Mouse (Mus musculus): ENCODE measurements at regions not wholly inside any gene's neighbourhood (a gene's known extent, or its start where the extent isn't known, plus 50 kb on each side); places are given as distances from the start of the nearest gene placed in this dataset.
A peak's percentile ranks its signal among the peaks of the same experiment; 100 is the strongest.
"Not testable (repeated sequence)": the region's sequence is repeated elsewhere in the genome, so short reads cannot be mapped to it uniquely, and the experiment has no call there.

DNA sequence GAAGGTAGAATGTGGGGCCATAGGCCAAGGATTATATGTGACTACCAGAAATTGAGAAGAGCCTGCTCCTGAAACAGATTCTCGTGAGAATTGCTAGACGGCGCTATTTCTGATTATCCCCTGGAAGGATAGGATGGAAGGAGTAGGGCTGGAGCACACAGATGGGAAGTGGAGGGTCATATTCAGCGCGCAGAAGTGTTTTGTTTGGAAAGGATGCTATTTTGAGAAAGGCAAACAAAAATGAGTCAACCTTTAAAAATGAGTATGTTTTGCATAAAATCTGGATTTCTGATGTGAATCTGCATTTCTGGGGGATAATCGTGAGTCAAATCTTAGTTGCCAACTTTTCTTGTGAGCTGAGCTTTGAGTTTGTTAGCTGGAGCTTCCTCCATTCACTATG, 58.1 kb upstream of the Fshb start:
- DNase-seq (ENCODE audit: low spot score in 2 of 2) = no peak

DNA sequence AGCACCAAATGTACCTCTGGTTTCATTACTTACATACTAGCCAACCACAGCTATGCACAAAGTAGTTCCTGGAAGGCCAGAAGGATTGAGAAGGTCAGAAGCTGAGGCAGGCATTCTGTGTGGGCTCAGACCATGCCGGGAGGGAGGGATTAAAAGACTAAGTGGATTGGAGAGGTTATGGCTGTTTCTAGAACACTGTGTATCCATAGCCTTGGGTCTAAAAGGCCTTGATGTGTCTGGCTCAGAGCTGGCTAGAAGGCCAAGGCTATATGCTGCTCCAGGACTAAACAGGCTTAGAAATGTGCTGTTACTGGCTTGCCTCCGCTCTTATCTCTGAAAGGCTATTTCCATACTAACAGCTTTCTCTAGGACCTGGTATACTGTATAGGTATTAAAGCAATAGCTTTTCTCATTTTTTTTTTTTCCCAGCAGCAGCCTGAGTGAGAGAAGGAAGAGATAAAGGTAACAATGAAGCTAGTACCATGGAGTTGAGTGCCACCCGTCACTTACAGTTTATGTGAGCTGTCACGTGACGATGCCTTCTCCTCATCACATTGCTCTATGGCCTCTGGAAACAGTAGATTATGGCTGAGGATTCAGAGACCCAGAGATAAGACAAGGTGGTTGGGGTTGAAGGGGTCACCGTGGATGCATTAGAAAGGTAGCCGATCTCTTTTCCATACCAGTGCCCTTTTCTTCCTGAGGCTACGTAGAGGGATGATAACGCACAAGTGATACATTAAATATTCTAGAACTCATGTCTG, 59.4 kb upstream of the Fshb start:
- DNase-seq (ENCODE audit: low spot score in 2 of 2) = peak in 1 of 2 experiments; percentile 4

DNA sequence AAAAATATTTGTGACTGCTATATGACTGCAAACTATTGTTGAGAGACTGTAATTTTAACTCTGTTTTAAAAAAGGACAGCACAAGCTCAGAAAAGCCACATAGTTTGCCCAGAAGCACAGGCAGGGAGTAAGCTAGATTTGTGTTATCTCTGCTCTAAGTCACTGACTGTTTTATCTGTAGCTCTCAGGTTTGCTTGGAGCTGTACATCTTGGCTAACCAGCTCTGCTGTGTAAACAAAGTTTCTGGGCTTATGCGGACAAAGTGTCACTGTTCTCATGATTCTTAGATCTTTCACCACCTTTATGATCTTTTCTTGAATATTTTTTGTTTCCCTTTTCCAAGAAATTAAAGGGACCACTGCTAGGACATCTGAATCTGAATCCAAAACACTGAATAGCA, 60.2 kb upstream of the Fshb start:
- DNase-seq (ENCODE audit: low spot score in 2 of 2) = no peak

DNA sequence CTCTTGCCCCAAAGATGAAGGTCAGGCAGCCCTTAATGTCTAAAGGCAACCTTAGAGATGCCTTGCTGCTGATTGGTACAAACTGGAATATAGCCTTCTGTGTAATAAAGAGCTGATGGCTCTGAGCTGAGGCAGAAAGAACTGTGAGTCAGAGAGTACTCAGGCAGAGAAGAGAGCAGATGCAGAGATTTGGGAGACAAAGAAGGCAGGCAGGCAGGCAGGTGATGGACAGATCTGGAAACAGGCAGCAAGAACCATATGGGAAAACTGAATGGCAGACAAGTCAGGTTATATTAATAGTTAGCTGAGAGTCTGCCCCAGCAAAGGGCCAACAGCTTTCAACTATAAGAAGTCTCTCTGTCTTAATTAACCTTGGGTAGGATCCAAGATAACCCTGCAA, 73.7 kb upstream of the Fshb start:
- DNase-seq (ENCODE audit: low spot score in 2 of 2) = no peak

DNA sequence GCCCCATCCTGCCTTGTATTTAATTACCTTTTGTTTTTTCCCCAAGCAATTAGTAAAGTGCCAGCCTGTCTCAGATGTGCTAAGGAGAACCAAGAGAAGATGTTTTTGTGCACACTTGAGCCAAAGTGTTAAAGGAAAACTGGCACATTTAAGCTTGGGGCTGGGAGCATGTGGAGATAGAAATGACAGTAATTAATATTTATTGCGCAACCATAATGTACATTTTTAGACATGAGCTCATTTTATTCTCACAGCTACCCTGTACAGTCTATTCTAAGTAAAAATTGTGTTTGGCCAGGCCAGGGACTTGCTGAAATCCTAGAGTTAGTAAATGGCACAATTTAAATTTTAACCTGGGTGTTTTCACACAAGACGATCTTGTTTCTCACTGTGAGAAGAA, 89.9 kb upstream of the Fshb start:
- no peak for DNase-seq (ENCODE audit: low spot score in 2 of 2)

- DNase-seq (ENCODE audit: low spot score in 2 of 2) = no peak
Observed at GRCm38 (mm10) chr2:107149851-107150250, 90.4 kb upstream of the Fshb start.

GRCm38 (mm10) chr2:107150373-107150772, 90.9 kb upstream of the Fshb start:
- DNase-seq (ENCODE audit: low spot score in 2 of 2) = no peak

GRCm38 (mm10) chr2:107151878-107152277, 92.4 kb upstream of the Fshb start:
- DNase-seq (ENCODE audit: low spot score in 2 of 2) = no peak

GRCm38 (mm10) chr2:107158836-107159402, 99.5 kb upstream of the Fshb start:
- DNase-seq (ENCODE audit: low spot score in 2 of 2) = not testable (repeated sequence)

DNA sequence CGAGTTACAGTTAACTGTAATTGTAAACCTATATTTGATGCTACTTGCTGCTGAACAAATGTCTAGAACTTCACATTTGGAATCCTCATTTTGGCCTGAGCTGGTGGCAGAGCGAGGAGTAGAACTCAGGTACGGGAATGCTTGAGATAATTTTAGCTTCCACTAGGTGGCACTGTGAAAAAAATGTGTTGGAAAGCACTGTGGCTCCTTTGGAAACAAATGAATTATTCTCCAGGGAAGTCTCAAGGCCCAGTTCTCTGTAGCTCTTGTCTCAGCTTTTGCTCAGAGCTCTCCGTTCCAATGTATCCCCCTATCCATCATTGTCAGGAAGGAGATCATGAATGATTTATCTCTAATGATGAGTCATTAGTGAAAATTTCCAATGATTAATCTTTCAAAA, 114.7 kb upstream of the Kcna4 start:
- no peak for DNase-seq (ENCODE audit: low spot score in 2 of 2)

DNA sequence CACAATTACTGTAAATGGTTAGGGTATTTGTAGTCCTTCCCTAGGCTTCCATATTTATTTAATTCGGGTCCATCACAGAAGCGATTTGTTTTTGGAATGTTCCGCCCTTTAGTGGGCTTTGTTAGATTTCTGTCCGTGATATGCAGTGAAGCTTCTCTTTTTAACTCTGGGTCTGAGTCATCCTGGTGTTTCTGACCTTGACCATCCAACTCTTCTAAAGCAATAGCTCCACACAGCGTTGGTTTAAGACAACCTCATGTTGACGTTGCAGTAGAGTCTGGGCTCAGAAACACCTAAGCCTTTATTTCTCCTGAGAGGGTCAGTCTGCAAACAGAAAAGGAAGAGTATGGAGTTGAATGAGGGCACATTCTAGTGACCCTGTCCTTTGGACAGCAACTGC, 107.4 kb upstream of the Kcna4 start:
- no peak for DNase-seq (ENCODE audit: low spot score in 2 of 2)

DNA sequence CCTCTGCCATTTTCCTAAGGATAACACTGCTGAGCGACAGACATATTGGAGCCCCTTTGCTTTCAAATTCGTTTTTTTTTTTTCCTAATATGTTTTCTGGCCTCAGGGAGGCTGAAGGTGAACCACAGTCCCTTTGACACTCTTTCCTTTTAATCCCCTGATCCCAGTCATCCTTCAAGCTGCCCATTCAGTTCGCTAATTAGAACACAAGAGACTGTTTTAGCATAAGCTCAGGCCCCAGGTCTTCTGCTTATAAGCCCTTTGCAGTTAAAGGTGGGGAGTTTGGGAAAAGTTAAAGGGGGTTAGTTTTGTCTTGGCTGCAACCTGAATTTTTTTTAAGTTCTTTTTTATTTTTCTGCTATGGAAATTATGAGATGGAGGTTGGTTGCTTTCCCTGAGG, 105.6 kb upstream of the Kcna4 start:
- DNase-seq (ENCODE audit: low spot score in 2 of 2) = no peak

DNA sequence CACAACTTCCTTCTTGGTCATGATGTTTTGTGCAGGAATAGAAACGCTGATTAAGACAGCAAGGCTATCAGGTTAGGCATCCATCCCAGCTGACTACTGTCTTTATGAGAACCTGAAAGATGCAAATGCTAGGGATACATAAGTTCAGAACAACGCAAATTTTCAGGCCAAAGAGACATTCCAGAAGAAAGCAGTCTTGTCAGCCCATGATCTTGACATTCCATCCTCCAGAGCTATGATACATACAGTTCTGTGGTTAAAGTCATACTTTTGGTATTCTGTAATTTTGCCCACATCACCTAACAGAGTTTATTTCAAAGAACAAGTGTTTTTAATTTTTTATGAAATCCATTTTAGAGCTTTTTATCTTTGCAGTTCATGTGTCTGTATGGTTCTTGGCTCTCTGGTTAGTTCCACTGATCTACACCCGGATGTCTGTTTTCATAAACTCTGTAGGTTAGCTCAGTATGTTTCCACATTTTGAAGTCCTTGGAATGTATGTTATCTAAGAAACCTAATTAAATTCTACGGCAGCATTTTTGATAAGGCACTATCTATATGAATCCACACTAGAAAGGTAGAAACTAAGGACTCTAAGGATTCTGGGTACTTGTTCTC, 88.5 kb upstream of the Kcna4 start:
- DNase-seq (ENCODE audit: low spot score in 2 of 2) = no peak

- no peak for DNase-seq (ENCODE audit: low spot score in 2 of 2)
Observed at GRCm38 (mm10) chr2:107202474-107202858, 88.0 kb upstream of the Kcna4 start.

- no peak for DNase-seq (ENCODE audit: low spot score in 2 of 2)
Observed at GRCm38 (mm10) chr2:107221544-107221943, 68.9 kb upstream of the Kcna4 start.

DNA sequence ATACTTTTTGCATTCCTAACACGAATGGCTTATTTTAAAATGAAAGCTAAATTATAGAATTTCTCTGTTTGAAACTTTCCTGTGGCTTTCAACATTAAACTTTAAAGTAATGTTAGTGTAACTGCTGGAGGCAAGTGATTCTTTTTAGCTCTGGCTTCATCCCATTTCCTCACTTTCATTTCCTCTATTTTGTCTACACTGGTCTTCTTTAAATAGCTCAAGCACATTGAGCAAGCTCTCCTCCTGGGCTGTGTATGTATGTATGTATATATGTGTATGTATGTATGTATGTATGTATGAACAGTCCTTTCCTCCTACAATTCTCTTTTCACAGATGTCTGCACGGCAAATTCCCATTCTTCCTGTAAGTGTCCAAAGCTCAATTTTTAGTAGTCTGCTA, 65.8 kb upstream of the Kcna4 start:
- no peak for DNase-seq (ENCODE audit: low spot score in 2 of 2)

DNA sequence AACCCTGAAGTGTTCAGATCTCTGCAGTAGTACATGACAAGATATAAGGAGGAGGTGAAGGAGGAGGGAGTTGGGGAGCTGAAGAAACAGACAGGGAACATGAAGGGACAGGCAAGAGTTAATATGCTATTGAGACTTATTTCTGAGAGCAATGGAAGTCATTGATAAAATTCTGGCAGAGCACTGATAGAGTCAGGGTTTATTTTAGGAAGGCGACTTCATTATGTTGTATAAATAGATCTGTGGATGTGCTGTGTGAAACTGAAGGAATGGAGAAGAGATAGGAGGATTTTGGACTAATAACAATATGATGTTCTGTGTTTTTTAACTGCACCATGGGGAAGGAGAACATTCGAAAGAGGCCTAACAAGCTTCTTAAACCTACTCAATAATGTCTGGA, 63.0 kb upstream of the Kcna4 start:
- DNase-seq (ENCODE audit: low spot score in 2 of 2) = no peak

DNA sequence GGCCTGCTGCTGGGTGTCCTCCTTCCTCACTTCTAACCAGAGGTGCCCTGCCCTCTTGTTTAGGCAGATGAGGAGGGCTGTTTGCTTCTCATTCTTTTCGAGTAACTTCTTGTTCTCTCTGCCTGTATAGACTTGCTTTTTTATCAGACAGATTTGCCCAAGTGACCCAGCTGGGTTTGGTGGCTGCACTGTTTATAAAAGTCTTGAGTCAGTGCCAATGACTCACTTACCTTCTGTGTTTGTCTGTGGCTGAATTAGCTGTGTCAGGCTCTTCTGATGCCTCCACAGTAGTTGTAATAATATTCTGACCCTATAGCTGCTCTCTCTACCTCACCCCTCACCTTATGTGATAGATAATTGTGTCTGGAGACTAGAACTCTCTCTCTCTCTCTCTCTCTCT, 62.2 kb upstream of the Kcna4 start:
- no peak for DNase-seq (ENCODE audit: low spot score in 2 of 2)

- DNase-seq (ENCODE audit: low spot score in 2 of 2) = no peak
Observed at GRCm38 (mm10) chr2:107231680-107232079, 58.8 kb upstream of the Kcna4 start.

GRCm38 (mm10) chr2:107232885-107233284, 57.6 kb upstream of the Kcna4 start:
- no peak for DNase-seq (ENCODE audit: low spot score in 2 of 2)

Measured in adrenal gland, postnatal 4 days (tissue).